Mouse (Mus musculus) neural tube, embryonic 14.5 days (tissue): ENCODE measurements around the gene Ifrd1. TPM values are rescaled to one million over a fixed set of nuclear protein-coding genes. Genes with fewer than 3 reads are reported as not detected.
A peak's percentile ranks its signal among the peaks of the same experiment; 100 is the strongest.
"Not testable (repeated sequence)": the region's sequence is repeated elsewhere in the genome, so short reads cannot be mapped to it uniquely, and the experiment has no call there.

Experiments used
- ATAC-seq: fragments of 200-750 bp; cut with Nextera tagmentation; 2 replicates; pipeline ENCODE4 v1.8.0; 2017; ENCODE audit warnings: low read depth, mild to moderate bottlenecking, moderate TSS enrichment, moderate library complexity
- H3K27ac ChIP-seq: fragments of 300-500 bp; sonication (generic); 2 replicates; pipeline ENCODE4 v1.5.1; 2014; ENCODE audit warnings: low read depth, mild to moderate bottlenecking, control low read depth, low read length, moderate library complexity, mixed read lengths
- H3K27me3 ChIP-seq: fragments of 300-500 bp; sonication (generic); 2 replicates; pipeline ENCODE4 v1.6.1; 2014; ENCODE audit warnings: low read length; ENCODE audit not compliant: control insufficient read depth, insufficient read depth
- H3K36me3 ChIP-seq: fragments of 300-500 bp; sonication (generic); 2 replicates; pipeline ENCODE4 v1.6.1; 2014; ENCODE audit warnings: low read length, mixed read lengths; ENCODE audit not compliant: control insufficient read depth, insufficient read depth
- H3K4me1 ChIP-seq: fragments of 300-500 bp; sonication (generic); 2 replicates; pipeline ENCODE4 v1.6.1; 2014; ENCODE audit warnings: low read length; ENCODE audit not compliant: control insufficient read depth, insufficient read depth
- H3K4me2 ChIP-seq: fragments of 300-500 bp; sonication (generic); 2 replicates; pipeline ENCODE4 v1.6.1; 2014; ENCODE audit warnings: mild to moderate bottlenecking, low read depth, low read length, control low read depth
- H3K4me3 ChIP-seq: fragments of 300-500 bp; sonication (generic); 2 replicates; pipeline ENCODE4 v1.5.1; 2014; ENCODE audit warnings: low read depth, low read length, control low read depth, mixed read lengths
- H3K9ac ChIP-seq: fragments of 300-500 bp; sonication (generic); replicated peaks from 2 replicates; pipeline ENCODE4 v1.6.1; 2014; ENCODE audit warnings: low read depth, mild to moderate bottlenecking, control low read depth, low read length, mixed read lengths
- H3K9me3 ChIP-seq: fragments of 300-500 bp; sonication (generic); 2 replicates; pipeline ENCODE4 v1.6.1; 2016; ENCODE audit warnings: low read length; ENCODE audit not compliant: control insufficient read depth
- WGBS: fragments of 180-500 bp; shearing (Covaris S2); extraction: QIAGEN DNeasy Blood & Tissue Kit; methylation state at CpG from one replicate; pipeline ENCODE4 v1.1.7; 2014; 5-methylcytosine and 5-hydroxymethylcytosine counted together
- polyA plus RNA-seq: library from polyadenylated mRNA; unstranded; fragments of >200 nt; fragmentation: Nextera tagmentation; extraction: Ambion mirVana; gene quantifications from 2 replicates; pipeline ENCODE4 v1.2.1, GENCODE M21; 2014

Ifrd1 gene
- polyA plus RNA-seq, 1 experiment from 2014 or later = 182 TPM

- H3K4me1 ChIP-seq = no peaks in the 10 kb centered on the region
- H3K27me3 ChIP-seq = no peaks in the 10 kb centered on the region
- H3K9ac ChIP-seq = no peak overlapping the region
- no peak for ATAC-seq
- H3K4me2 ChIP-seq = no peak overlapping the region
- no peak overlapping the region for H3K4me3 ChIP-seq
- H3K36me3 ChIP-seq = no peaks in the 10 kb centered on the region
- no peaks in the 10 kb centered on the region for H3K9me3 ChIP-seq
- H3K27ac ChIP-seq = no peak overlapping the region
- 87% methylated on average over 6 of the region's 6 CpGs for WGBS
Measured at GRCm38 (mm10) chr12:40263006-40263405, 14.7 kb upstream of the Ifrd1 start.

- ATAC-seq = no peak
- Histone ChIP-seq H3K4me3 (no peak overlapping the region), H3K27me3 (no peaks in the 10 kb centered on the region), H3K36me3 (no peaks in the 10 kb centered on the region), H3K27ac (no peak overlapping the region), H3K9ac (no peak overlapping the region), H3K4me2 (no peak overlapping the region), H3K9me3 (no peaks in the 10 kb centered on the region), H3K4me1 (no peaks in the 10 kb centered on the region)
- WGBS = 94% methylated on average over 6 of the region's 6 CpGs
Measured at GRCm38 (mm10) chr12:40258462-40259000, 10.2 kb upstream of the Ifrd1 start.

- Histone ChIP-seq H3K36me3 (no peaks in the 10 kb centered on the region), H3K4me3 (no peak overlapping the region), H3K27me3 (no peaks in the 10 kb centered on the region), H3K9me3 (no peaks in the 10 kb centered on the region), H3K9ac (no peak overlapping the region), H3K4me1 (no peaks in the 10 kb centered on the region), H3K4me2 (no peak overlapping the region), H3K27ac (no peak overlapping the region)
- ATAC-seq = peak; percentile 88; the same call in 1 of the 2 replicates
- WGBS = 2% methylated on average over 8 of the region's 8 CpGs
Measured at GRCm38 (mm10) chr12:40257226-40257625, 8.9 kb upstream of the Ifrd1 start.

GRCm38 (mm10) chr12:40256543-40256942 is 8.2 kb upstream of the Ifrd1 start:
- WGBS = 94% methylated on average over 2 of the region's 2 CpGs
- H3K36me3 ChIP-seq = no peaks in the 10 kb centered on the region
- no peaks in the 10 kb centered on the region for H3K27me3 ChIP-seq
- H3K4me2 ChIP-seq = no peak overlapping the region
- no peak overlapping the region for H3K4me3 ChIP-seq
- no peaks in the 10 kb centered on the region for H3K9me3 ChIP-seq
- no peak for ATAC-seq
- no peak overlapping the region for H3K9ac ChIP-seq
- H3K4me1 ChIP-seq = no peaks in the 10 kb centered on the region
- H3K27ac ChIP-seq = no peak overlapping the region

GRCm38 (mm10) chr12:40256033-40256432 is 7.7 kb upstream of the Ifrd1 start:
- ATAC-seq = no peak
- Histone ChIP-seq H3K4me3 (no peak overlapping the region), H3K4me2 (no peak overlapping the region), H3K27ac (no peak overlapping the region), H3K27me3 (no peaks in the 10 kb centered on the region), H3K9ac (no peak overlapping the region), H3K4me1 (no peaks in the 10 kb centered on the region), H3K36me3 (no peaks in the 10 kb centered on the region), H3K9me3 (no peaks in the 10 kb centered on the region)

GRCm38 (mm10) chr12:40255310-40255709 is 7.0 kb upstream of the Ifrd1 start:
- not testable (repeated sequence) for H3K9me3 ChIP-seq, H3K9ac ChIP-seq, H3K36me3 ChIP-seq, H3K27me3 ChIP-seq, H3K4me1 ChIP-seq, H3K4me3 ChIP-seq, ATAC-seq, H3K4me2 ChIP-seq, H3K27ac ChIP-seq
- WGBS = 88% methylated on average over 4 of the region's 4 CpGs

GRCm38 (mm10) chr12:40254729-40255128 is 6.4 kb upstream of the Ifrd1 start:
- no peak overlapping the region for H3K9ac ChIP-seq
- no peak for ATAC-seq
- H3K27ac ChIP-seq = no peak overlapping the region
- no peaks in the 10 kb centered on the region for H3K27me3 ChIP-seq
- H3K4me2 ChIP-seq = no peak overlapping the region
- H3K4me3 ChIP-seq = no peak overlapping the region
- H3K36me3 ChIP-seq = no peaks in the 10 kb centered on the region
- H3K9me3 ChIP-seq = no peaks in the 10 kb centered on the region
- H3K4me1 ChIP-seq = no peaks in the 10 kb centered on the region
- WGBS = 89% methylated on average over 11 of the region's 11 CpGs

- no peak overlapping the region for H3K4me3 ChIP-seq
- WGBS = 92% methylated on average over 5 of the region's 5 CpGs
- no peaks in the 10 kb centered on the region for H3K36me3 ChIP-seq
- ATAC-seq = no peak
- H3K9ac ChIP-seq = no peak overlapping the region
- no peaks in the 10 kb centered on the region for H3K27me3 ChIP-seq
- H3K4me2 ChIP-seq = no peak overlapping the region
- H3K9me3 ChIP-seq = no peaks in the 10 kb centered on the region
- no peaks in the 10 kb centered on the region for H3K4me1 ChIP-seq
- no peak overlapping the region for H3K27ac ChIP-seq
Measured at GRCm38 (mm10) chr12:40253241-40253640, 4.9 kb upstream of the Ifrd1 start.

GRCm38 (mm10) chr12:40250256-40250655 is 2.0 kb upstream of the Ifrd1 start:
- no peak overlapping the region for H3K27ac ChIP-seq
- H3K4me1 ChIP-seq = no peaks in the 10 kb centered on the region
- H3K9me3 ChIP-seq = no peaks in the 10 kb centered on the region
- H3K27me3 ChIP-seq = no peaks in the 10 kb centered on the region
- H3K36me3 ChIP-seq = no peaks in the 10 kb centered on the region
- no peak overlapping the region for H3K4me2 ChIP-seq
- ATAC-seq = no peak; the same call in 1 of the 2 replicates
- H3K9ac ChIP-seq = no peak overlapping the region
- H3K4me3 ChIP-seq = no peak overlapping the region

GRCm38 (mm10) chr12:40247976-40248375 is 328 bp downstream of the Ifrd1 start:
- no peak for ATAC-seq
- Histone ChIP-seq H3K4me1 (no peaks in the 10 kb centered on the region), H3K27ac (no peak overlapping the region), H3K4me3 (no peak overlapping the region), H3K36me3 (no peaks in the 10 kb centered on the region), H3K4me2 (no peak overlapping the region), H3K9ac (no peak overlapping the region), H3K9me3 (no peaks in the 10 kb centered on the region), H3K27me3 (no peaks in the 10 kb centered on the region)
- 86% methylated on average over 6 of the region's 6 CpGs for WGBS
